Mouse (Mus musculus) heart, adult 18-20 months (tissue): ENCODE measurements around the gene Gm14862. TPM values are rescaled to one million over a fixed set of nuclear protein-coding genes. Genes with fewer than 3 reads are reported as not detected.
"Not testable (repeated sequence)": the region's sequence is repeated elsewhere in the genome, so short reads cannot be mapped to it uniquely, and the experiment has no call there.

ENCODE experiments used
- DNase-seq, 2 experiments: peaks; one replicate each; pipeline ENCODE4 v3.0.0; 2021 to 2022; ENCODE audit warnings: mixed read lengths in 1 of 2
- long read RNA-seq, 2 experiments: library from polyadenylated mRNA; stranded (forward); transcript quantifications; one replicate each; pipeline ENCODE4 v2.0.0; 2021
- total RNA-seq, 2 experiments: library from RNA; stranded (reverse); gene quantifications; 2 replicates each; pipeline ENCODE4 v1.2.3; 2021

Gene Gm14862
- not detected for total RNA-seq
- long read RNA-seq, experiment 1: 0 reads
- long read RNA-seq, experiment 2: 0 reads

DNA sequence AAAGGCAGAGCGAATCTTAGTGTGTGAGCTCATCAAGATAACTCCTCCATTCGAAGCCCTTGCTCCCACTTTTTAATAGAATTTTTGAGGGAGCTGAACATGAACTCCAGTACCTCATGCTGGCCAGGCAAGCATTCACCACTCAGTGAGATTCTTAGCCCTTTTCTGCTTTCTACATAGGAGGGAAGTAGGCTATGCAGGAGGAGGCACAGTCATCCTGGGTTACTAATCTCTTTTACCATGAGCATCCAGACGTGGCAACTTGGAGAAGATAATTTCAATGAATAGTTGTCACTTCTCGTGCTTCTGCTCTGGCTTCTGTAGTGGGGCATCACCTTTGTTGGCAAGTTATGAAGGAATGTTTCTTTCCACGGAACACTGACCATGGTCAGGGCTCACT lies at the start of gene Gm14862:
Gene Gm14862 (minus strand): TSS at position 134 of the 400 bp plus-strand sequence.
- DNase-seq: no peak

DNA sequence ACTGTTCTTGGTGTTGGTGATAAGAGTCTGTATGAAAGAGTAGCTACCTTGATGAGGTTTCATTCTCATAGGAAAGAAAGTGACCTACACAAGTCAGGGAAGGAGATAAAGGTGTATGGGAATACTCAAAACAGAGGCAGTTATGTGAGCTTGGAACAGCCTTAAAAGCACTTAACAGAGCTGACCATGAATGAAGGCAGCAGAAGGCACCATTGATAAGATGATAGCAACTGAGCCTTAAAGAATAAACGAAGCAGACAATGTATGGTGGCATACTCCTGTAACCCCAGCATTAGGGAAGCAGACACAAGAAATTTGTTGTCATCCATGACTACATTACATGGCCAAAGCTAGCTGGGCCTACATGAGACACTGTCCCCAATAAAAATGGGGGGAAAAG lies 46.8 kb upstream of the Gm14862 start:
- no peak for DNase-seq

- no peak for DNase-seq
Measured at GRCm38 (mm10) chrX:9302791-9303190, 46.1 kb upstream of the Gm14862 start.

DNA sequence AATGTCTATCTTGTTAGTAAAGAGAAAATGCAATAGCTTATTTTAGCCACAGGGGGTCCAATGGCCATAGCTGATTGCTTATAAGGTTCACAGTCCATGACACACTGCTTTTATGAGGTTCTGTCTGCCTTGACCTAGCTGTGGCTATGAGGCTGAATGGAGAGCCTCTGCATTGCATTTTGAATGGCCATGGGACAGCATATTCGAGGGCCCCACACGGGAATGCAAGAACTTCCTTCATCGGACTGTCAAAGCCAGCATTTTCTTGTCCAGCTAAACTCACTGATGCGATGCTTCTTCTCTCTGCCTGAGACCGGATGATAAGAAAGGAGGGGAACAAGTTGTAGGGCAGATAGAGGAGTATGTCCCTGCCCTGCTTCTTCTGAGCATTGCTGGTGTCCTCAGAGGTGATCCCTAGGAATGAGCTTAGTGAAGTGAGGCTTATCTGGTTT lies 41.7 kb upstream of the Gm14862 start:
- DNase-seq: no peak

DNA sequence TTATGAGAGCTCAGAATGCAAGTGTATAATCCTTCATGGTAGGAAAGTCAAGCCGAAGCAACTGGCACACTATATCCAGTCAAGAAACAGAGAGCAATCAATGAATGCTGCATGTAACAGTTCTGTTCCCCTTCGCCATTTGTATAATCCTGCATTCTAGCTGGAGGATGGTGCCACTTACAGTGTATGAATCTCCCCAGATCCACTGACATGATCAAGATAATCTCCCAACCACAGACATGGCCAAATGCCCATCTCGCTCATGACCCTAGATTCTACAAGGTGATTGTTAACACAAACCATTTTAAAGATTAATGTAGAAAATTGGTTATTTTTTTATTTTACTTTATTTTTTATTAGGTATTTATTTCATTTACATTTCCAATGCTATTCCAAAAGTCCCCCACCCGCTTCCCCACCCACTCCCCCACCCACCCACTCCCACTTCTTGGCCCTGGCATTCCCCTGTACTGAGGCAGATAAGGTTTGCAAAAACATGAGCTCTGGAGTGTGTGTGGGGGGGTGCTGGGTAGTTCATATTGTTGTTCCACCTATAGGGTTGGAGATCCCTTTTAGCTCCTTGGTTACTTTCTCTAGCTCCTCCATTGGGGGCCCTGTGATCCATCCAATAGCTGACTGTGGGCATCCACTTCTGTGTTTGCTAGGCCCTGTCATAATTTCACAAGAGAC lies 36.6 kb upstream of the Gm14862 start:
- not testable (repeated sequence) for DNase-seq

DNA sequence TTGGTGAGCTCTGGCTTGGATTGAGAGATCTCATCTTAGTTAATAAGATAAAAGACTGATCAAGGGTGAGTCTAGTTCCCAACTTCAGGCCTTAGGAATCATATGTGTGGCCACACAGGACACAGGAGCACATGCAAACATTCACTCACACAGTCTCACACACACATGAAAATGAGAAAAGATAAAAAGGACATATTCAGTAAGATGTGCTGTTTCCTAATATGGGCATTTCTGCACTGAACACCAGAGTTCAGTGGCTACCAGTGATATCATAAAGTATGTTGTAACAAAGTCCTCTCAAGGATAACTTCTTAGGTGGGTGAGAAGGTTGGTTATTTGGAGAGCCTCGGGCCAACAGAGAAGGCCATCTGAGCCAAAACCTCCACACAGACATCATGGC lies 26.8 kb upstream of the Gm14862 start, which contains the start of gene H2al1m:
Gene H2al1m (plus strand): TSS at position 301 of the 400 bp plus-strand sequence.
- not testable (repeated sequence) for DNase-seq

DNA sequence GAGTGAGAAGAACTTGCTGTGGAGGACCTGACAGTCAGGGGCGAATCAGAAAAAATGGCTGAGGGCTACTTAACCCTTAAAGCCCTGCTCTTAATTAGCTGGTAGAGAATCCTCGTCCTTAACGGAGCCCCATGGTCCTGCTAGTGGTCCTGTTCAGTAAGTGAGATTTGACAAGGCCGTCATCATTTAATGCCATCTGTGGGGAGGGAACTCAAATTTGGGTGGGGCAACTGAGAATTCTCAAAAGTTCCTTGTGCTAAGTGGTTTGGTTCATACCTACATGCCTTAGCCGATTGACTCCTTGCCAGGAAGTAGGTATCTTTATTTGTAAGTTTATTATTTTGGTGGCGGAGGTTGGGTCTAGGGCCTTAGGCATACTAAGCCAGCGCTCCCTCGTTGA lies 17.6 kb upstream of the Gm14862 start:
- DNase-seq: no peak

DNA sequence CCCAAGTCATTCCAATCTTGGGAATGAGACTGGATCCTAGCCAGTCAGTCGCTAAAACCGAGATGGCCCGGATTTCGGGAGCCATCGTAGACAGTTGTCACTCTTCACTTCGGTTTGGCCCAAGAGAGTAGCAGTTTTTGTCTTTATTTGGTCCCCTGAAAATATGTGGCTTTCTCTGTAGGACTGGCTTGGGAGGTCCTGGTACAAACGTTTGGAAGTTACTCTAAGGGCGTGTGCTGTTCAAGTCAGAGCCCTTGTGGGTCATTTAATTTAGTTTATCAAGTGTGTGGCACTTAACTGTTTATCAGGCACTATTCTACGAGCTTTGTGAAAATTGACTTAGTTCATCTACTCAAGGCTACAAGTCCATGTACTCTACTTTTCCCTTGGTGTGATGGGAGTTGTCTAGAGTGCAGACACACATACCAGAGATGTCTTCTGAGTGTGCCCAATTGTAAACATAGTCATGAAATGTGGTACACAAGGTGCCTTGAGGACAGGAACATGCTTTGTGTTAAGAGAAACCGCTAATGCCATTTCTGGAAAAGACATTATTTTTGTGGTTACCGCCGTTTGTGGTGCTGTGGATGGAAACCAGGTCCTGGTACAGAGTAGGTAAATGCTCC lies 16.8 kb upstream of the Gm14862 start:
- DNase-seq: no peak

DNA sequence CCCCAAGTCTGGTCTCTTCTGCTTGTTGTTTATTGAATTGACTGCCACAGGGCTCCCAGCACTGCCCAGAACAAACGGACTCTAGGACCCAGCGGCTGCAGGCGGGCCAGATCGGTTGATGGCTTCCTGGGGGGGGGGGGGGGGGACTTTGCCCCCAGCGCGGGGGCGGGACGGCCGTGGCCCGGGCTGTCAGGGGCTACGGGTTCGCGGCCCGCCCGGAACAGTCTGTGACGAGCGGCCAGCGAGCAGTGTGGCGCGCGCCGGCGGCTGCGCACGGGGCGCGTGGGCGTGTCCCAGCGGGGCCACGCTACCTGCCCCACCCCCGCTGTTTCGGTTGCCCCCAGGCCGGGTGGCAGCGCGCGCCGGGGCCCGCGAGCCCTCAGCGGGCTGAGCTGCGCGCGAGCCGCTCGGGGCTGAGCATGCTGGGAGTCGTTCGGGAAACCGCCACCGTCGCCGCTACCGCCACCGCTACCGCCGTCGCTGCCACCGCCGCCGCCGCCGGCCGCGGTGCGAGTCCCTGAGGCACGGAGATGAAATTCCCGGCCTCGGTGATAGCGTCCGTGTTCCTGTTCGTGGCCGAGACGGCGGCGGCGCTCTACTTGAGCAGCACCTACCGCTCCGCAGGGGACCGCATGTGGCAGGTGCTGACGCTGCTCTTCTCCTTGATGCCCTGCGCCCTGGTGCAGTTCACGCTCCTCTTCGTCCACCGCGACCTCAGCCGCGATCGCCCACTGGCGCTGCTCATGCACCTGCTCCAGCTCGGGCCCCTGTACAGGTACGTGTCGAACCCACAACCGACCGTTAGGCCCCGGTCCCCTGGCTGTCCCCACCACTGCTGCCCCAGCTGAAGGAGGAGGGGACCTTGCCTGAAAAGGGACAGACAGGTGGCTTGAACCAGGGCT lies 16.0 kb upstream of the Gm14862 start, which contains the start of gene Xk:
Gene Xk (plus strand): TSS at position 297 of the 902 bp plus-strand sequence.
- DNase-seq: peak; percentile 55 to 66

GRCm38 (mm10) chrX:9271947-9272459 lies 15.3 kb upstream of the Gm14862 start:
- DNase-seq: no peak

GRCm38 (mm10) chrX:9271112-9271511 lies 14.4 kb upstream of the Gm14862 start:
- peak; percentile 9 to 30 for DNase-seq

GRCm38 (mm10) chrX:9259267-9259666 lies 2.6 kb upstream of the Gm14862 start:
- no peak for DNase-seq

DNA sequence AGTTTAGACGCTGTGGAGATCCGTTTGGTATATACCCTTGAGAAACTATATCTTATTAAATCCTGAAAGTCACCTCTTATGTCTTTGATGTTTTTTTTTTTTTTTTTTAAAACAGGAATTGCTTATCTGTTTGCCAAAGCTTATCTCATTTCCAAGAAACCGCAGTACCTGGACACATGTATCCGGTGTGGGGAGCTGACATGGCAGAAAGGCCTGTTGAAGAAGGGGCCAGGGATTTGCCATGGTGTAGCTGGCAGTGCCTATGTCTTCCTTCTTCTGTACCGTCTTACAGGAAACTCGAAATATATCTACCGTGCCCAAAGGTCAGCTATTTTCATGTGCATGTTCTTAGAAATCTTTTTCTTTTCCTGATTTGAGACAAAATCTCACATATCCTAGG lies 1.1 kb upstream of the Gm14862 start:
- no peak for DNase-seq

- no peak for DNase-seq
Measured at GRCm38 (mm10) chrX:9254901-9255300, 1.8 kb downstream of the Gm14862 start.

- DNase-seq: no peak
Measured at GRCm38 (mm10) chrX:9253990-9254389, 2.7 kb downstream of the Gm14862 start.

DNA sequence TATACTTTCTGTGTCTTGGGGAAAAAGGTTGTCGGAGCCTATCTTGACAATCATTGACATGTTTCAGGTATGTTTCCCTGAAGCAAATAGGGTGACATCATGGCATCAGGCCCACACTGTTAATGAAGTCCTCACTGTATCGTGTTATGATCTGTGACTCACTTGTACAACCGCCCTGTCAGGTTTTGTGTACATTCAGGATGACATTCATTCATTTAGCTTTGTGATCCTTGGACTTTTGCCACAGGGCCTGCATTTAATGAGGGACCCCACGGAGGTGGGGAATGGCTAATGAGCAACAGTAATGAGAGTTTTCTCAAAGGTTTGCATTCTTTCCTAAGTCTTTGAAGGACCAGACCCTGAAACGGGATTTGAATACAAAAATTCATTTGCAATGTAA lies 7.8 kb downstream of the Gm14862 start:
- no peak for DNase-seq

GRCm38 (mm10) chrX:9244603-9245336 lies 11.9 kb downstream of the Gm14862 start:
- DNase-seq: no peak

DNA sequence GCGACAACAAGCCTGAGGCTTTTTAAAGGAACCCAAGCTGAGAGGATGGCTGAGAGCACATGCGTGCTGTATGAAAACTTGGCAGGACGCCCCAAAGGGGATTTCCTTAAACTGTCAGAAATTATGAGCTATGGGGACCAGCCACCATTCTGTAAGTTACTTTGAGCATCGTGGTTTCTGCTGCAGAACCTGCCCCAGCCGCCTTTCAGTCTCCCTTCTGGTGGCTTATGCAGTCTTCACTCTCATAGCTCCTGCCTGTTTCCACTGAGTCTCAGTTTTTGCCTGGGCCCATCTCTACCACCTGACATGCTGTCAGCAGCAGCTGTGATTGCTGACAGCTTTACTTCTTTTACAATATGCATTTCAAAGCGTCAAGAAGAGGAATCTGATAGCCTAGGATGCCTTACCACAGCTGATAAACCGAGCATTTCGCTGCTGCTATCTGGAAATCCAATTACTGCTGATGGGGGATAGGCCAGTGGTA lies 13.3 kb downstream of the Gm14862 start:
- no peak for DNase-seq

DNA sequence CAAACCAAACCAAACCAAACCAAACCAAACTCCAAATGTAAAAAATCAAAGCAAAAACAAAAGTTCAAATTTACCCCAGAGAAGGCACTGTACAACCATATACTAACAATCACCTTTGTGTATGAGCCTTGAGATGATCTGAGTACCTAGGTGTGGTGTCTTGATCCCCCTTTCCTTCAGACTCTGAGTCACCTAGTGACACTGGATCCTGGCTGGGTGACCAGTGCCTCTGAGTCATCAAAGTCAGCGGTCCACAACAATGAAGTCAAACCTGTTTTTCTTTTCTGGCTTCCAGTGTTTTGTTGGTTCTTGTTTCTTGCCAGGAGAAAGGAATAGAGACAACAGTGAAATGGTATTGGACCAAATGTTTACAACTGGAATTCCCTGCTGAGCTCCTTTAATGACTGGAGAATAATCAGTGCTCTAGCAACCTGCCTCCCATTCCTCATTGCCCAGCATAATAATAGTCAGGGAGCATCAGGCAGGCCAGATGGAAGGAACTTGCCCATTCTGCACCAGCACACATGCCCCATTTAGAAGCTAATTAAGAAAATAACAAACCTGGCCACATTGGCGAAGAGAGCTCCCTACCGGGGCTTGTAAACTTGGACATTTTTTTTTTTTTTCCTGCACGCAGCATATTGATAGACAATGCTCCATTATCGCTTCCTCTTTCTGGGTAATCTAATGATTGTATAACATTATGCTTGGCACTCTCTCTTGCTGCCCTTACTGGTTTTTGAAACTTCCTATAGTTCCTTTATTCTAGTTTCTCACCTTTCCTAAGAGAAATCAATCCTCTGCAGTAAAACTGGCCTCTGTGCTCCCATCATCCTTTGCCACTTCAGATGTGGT lies 15.7 kb downstream of the Gm14862 start:
- DNase-seq: no peak

DNA sequence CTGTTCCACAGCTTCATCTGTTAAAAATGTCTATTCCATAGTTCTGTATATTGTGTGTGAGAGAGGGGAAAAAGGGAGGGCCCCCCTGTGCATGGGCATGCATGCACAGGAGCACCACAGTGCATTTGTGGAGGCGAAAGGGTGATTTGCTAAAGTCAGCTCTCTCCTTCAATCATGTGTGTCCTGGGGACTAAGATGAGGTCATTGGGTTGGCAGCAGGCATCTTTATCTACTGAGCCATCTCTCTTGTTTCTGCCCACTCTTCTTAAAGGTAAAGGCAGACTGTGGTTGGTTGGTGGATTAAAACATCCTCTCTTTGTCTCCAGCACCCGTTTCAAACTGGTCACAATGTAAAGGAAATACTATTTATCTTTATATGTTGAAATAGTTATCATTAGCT lies 29.6 kb downstream of the Gm14862 start:
- DNase-seq: no peak
